Mouse (Mus musculus): ENCODE data around the gene Rubcn. TPM values are rescaled to one million over a fixed set of nuclear protein-coding genes. Genes with fewer than 3 reads are reported as not detected.

Rubcn gene
- polyA plus RNA-seq, 1 experiment from 2014 or later: 12.0 TPM

DNA sequence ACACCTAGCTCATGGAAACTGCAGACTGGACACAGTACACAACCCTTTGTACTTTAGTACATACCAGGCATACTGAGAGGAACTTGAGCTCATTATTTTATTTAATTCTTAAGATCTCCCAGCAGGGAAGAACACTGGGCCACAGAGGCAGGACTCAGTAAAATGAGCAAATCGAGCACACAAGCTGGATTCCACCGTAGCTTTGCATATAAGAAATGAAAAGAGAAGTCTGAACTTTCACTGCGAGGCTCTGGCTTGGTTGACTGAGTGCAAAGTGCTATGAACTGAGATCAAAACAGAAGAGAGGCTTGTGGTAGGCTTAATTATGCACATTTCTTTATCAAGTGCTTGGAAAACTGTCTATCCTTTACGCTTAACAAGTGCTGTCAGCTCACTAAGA, 12.2 kb downstream of the Rubcn start:
- peaks cover 4% of the 10 kb centered on the region; the same call in 1 of the 2 replicates for H3K4me1 ChIP-seq (replicated peaks; ENCODE audit: insufficient read depth, low read length)
- H3K9me3 ChIP-seq (replicated peaks; ENCODE audit: low read length): no peaks in the 10 kb centered on the region
- no peak for TF ChIP-seq CTCF (IDR thresholded peaks at IDR 0.05; ENCODE audit: low read depth)
- ATAC-seq (replicated peaks; ENCODE audit: low FRiP score, low read depth) (no peak), DNase-seq (ENCODE audit: low spot score) (no peak)
- H3K4me2 ChIP-seq (ENCODE audit: low read length): no peak overlapping the region
- H3K4me3 ChIP-seq (replicated peaks; ENCODE audit: low read depth, low read length): no peak overlapping the region
- no peaks in the 10 kb centered on the region for H3K36me3 ChIP-seq (ENCODE audit: insufficient read depth, low read length)
- no peak overlapping the region for H3K9ac ChIP-seq (ENCODE audit: low read depth, low read length)
- 91% methylated on average over 4 of the region's 4 CpGs for WGBS
- no peak overlapping the region for H3K27ac ChIP-seq
- no peaks in the 10 kb centered on the region for H3K27me3 ChIP-seq (ENCODE audit: insufficient read depth, low read length)

DNA sequence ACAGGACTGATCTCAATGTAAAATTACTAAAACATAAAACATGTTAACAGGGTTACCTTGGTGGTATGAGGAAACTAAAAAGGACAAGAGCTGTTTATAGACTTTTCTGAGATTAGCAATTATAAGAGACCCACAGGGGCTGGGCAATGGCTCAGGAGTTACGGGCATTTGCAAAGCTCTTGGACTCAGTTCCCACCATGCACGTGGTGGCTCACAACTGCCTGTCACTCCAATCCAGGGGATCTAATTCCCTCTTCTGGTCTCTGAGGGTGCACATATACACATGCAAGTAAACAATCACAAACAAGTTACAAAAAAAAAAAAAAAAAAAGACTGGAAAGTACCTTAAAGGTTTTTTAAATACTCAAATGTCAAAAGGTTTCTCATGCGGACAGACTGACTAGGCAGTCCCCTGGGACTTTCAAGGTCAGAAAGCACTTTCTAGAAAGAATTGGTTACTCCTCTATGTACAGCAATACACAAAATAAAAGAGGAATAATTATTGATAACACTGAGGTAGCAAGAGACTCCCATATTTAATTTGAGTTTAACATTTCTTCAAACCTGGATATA, 15.7 kb downstream of the Rubcn start:
- H3K9ac ChIP-seq (ENCODE audit: low read depth, low read length): no peak overlapping the region
- H3K27ac ChIP-seq: no peak overlapping the region
- H3K27me3 ChIP-seq (ENCODE audit: insufficient read depth, low read length): no peaks in the 10 kb centered on the region
- no peak overlapping the region for H3K4me2 ChIP-seq (ENCODE audit: low read length)
- DNase-seq (ENCODE audit: low spot score) (no peak), ATAC-seq (replicated peaks; ENCODE audit: low FRiP score, low read depth) (no peak)
- no peaks in the 10 kb centered on the region; the same call in 1 of the 2 replicates for H3K4me1 ChIP-seq (replicated peaks; ENCODE audit: insufficient read depth, low read length)
- H3K36me3 ChIP-seq (ENCODE audit: insufficient read depth, low read length): no peaks in the 10 kb centered on the region
- WGBS: 86% methylated on average over 3 of the region's 3 CpGs
- TF ChIP-seq CTCF (IDR thresholded peaks at IDR 0.05; ENCODE audit: low read depth): no peak
- H3K4me3 ChIP-seq (replicated peaks; ENCODE audit: low read depth, low read length): no peak overlapping the region
- H3K9me3 ChIP-seq (replicated peaks; ENCODE audit: low read length): no peaks in the 10 kb centered on the region

GRCm38 (mm10) chr16:32858771-32859636, 18.6 kb downstream of the Rubcn start:
- H3K4me2 ChIP-seq (ENCODE audit: low read length): no peak overlapping the region
- H3K4me1 ChIP-seq (replicated peaks; ENCODE audit: insufficient read depth, low read length): no peaks in the 10 kb centered on the region
- no peaks in the 10 kb centered on the region for H3K9me3 ChIP-seq (replicated peaks; ENCODE audit: low read length)
- H3K9ac ChIP-seq (ENCODE audit: low read depth, low read length): no peak overlapping the region
- ATAC-seq (replicated peaks; ENCODE audit: low FRiP score, low read depth) (no peak; the same call in 1 of the 2 replicates), DNase-seq (ENCODE audit: low spot score) (peak; percentile 51)
- H3K36me3 ChIP-seq (ENCODE audit: insufficient read depth, low read length): 0 out of 2 replicates have a peak, but pooled peaks cover 5% of the 10 kb centered on the region
- no peak for TF ChIP-seq CTCF (IDR thresholded peaks at IDR 0.05; ENCODE audit: low read depth)
- WGBS: 59% methylated on average over 12 of the region's 12 CpGs
- H3K27me3 ChIP-seq (ENCODE audit: insufficient read depth, low read length): no peaks in the 10 kb centered on the region
- H3K4me3 ChIP-seq (replicated peaks; ENCODE audit: low read depth, low read length): no peak overlapping the region
- peak overlapping the region; percentile 64 for H3K27ac ChIP-seq

GRCm38 (mm10) chr16:32858356-32858755, 19.2 kb downstream of the Rubcn start:
- DNase-seq (ENCODE audit: low spot score) (no peak), ATAC-seq (replicated peaks; ENCODE audit: low FRiP score, low read depth) (no peak)
- H3K27me3 ChIP-seq (ENCODE audit: insufficient read depth, low read length): no peaks in the 10 kb centered on the region
- no peaks in the 10 kb centered on the region for H3K9me3 ChIP-seq (replicated peaks; ENCODE audit: low read length)
- H3K9ac ChIP-seq (ENCODE audit: low read depth, low read length): no peak overlapping the region
- no peaks in the 10 kb centered on the region for H3K4me1 ChIP-seq (replicated peaks; ENCODE audit: insufficient read depth, low read length)
- peak overlapping the region; percentile 64; the same call in 1 of the 2 replicates for H3K27ac ChIP-seq
- 60% methylated on average over 4 of the region's 4 CpGs for WGBS
- TF ChIP-seq CTCF (IDR thresholded peaks at IDR 0.05; ENCODE audit: low read depth): no peak
- H3K4me2 ChIP-seq (ENCODE audit: low read length): no peak overlapping the region
- 0 out of 2 replicates have a peak, but pooled peaks cover 7% of the 10 kb centered on the region for H3K36me3 ChIP-seq (ENCODE audit: insufficient read depth, low read length)
- H3K4me3 ChIP-seq (replicated peaks; ENCODE audit: low read depth, low read length): no peak overlapping the region

DNA sequence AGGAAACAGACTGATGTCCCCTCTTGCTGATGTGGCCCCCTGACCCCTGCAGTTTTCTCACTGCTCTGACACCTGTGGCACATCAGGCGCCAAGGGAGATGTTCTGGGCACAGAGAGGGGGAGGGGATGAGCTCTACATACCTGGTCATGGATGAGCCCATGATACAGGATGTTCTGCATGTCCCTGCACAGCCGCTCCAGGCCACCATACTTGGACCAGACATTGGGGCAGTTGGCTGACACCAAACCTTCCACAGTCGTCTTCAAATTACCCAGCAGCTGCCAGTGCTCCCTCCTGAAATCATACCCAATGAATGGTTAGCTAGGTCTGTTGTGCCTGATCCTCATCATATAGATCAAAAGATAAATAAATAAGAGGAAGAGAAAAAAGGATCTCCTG, 20.8 kb downstream of the Rubcn start:
- DNase-seq (ENCODE audit: low spot score): no peak
- Histone ChIP-seq H3K9ac (ENCODE audit: low read depth, low read length) (no peak overlapping the region), H3K27ac (no peak overlapping the region), H3K4me2 (ENCODE audit: low read length) (no peak overlapping the region), H3K27me3 (ENCODE audit: insufficient read depth, low read length) (no peaks in the 10 kb centered on the region), H3K4me3 (replicated peaks; ENCODE audit: low read depth, low read length) (no peak overlapping the region), H3K36me3 (ENCODE audit: insufficient read depth, low read length) (0 out of 2 replicates have a peak, but pooled peaks cover 7% of the 10 kb centered on the region), H3K4me1 (replicated peaks; ENCODE audit: insufficient read depth, low read length) (no peaks in the 10 kb centered on the region), H3K9me3 (replicated peaks; ENCODE audit: low read length) (no peaks in the 10 kb centered on the region)
- WGBS: 84% methylated on average over 3 of the region's 3 CpGs
- TF ChIP-seq CTCF (IDR thresholded peaks at IDR 0.05; ENCODE audit: low read depth): no peak
- ATAC-seq (replicated peaks; ENCODE audit: low FRiP score, low read depth): no peak

- no peak overlapping the region for H3K9ac ChIP-seq (ENCODE audit: low read depth, low read length)
- no peak for ATAC-seq (replicated peaks; ENCODE audit: low FRiP score, low read depth)
- H3K4me2 ChIP-seq (ENCODE audit: low read length): no peak overlapping the region
- H3K4me3 ChIP-seq (replicated peaks; ENCODE audit: low read depth, low read length): no peak overlapping the region
- no peaks in the 10 kb centered on the region for H3K27me3 ChIP-seq (ENCODE audit: insufficient read depth, low read length)
- peak overlapping the region; percentile 47; the same call in 1 of the 2 replicates for H3K27ac ChIP-seq
- 81% methylated on average over 2 of the region's 2 CpGs for WGBS
- no peak for DNase-seq (ENCODE audit: low spot score)
- H3K36me3 ChIP-seq (ENCODE audit: insufficient read depth, low read length): 0 out of 2 replicates have a peak, but pooled peaks cover 11% of the 10 kb centered on the region
- TF ChIP-seq CTCF (IDR thresholded peaks at IDR 0.05; ENCODE audit: low read depth): no peak
- no peaks in the 10 kb centered on the region for H3K4me1 ChIP-seq (replicated peaks; ENCODE audit: insufficient read depth, low read length)
- no peaks in the 10 kb centered on the region for H3K9me3 ChIP-seq (replicated peaks; ENCODE audit: low read length)
These were observed 23.5 kb downstream of the Rubcn start for GRCm38 (mm10) chr16:32854050-32854571.

All from kidney, postnatal 0 days (tissue).